ENCODE assay signal across 15 mouse cellular contexts in the genomic region with DNA sequence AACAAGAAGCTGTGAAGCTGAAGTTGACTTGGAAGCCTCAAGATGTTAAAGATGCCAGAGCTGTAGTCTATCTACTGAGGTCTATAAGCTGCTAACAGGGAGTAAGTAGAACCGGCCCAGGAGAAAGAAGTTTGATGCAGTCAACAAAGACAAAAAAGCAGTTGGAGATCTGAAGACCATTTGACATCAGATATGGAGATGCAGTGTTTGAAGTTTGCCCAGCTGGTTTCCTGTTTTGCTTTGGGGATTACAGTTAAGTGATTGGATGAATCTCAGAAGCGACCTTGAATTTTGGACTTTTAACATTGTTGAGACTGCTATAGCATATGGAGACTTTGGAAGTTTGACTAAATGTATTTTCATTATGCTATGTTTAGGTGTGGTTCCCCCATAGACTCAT. TPM values are rescaled to one million over a fixed set of nuclear protein-coding genes. Genes with fewer than 3 reads are reported as not detected.
A peak's percentile ranks its signal among the peaks of the same experiment; 100 is the strongest.
DNase-seq lines count a peak whose midpoint lies in the region.
"Had no signal": no experiment of that assay in that cellular context is flagged by ENCODE, and none has a peak within 500 bp of the region (broad histone marks: within the 10 kb centered on the region; RNA-seq: fewer than 3 reads in every experiment).

No protein-coding gene starts in this region.

- DNase-seq in thymus, postnatal 0 days (ENCODE audit: low spot score): peak; percentile 71
- no peak for DNase-seq in thymus, postnatal 36 days
- DNase-seq in T-cell, adult 2 months (ENCODE audit: low spot score): peak; percentile 65
- DNase-seq in naive thymus-derived CD4-positive, alpha-beta T cell, adult 2 months (ENCODE audit: low read depth): peak; percentile 69
- DNase-seq in adrenal gland, adult 2 months: no peak
- DNase-seq in natural killer cell, adult 2 months (ENCODE audit: low spot score in 2 of 2): no peak
- DNase-seq: adrenal gland, postnatal 14 days; cerebellum, adult 11 months; cerebellum, adult 2 months; cerebellum, postnatal 10 days; cerebellum, postnatal 36 days; embryo, embryonic 11 days; gastrocnemius, postnatal 25 days; heart, adult 2 months had no signal

RNA-seq across cellular contexts. Expression of a gene that starts 48.9 kb away (rescaled TPM):
- 2.4 and 2.6 TPM in 2 replicates for polyA plus RNA-seq in thymus, postnatal 0 days (2015; fragmentation: Nextera tagmentation; extraction: Ambion mirVana)
- 10 to 100 TPM; 24.2 to 36.4 TPM for total RNA-seq in adrenal gland, adult 2 months (2021)
- polyA plus RNA-seq in adrenal gland, adult 2 months (2012; rRNA removed): 5.3 and 9.0 TPM in 2 replicates
- polyA plus RNA-seq: erythroblast, embryonic 14.5 days had no signal

Comparison
In these comparisons a context has a peak if more than half of its experiments do, and no peak if none do; other contexts are left out.
1. DNase-seq: peak in thymus, postnatal 0 days (single experiment), T-cell, adult 2 months (single experiment) and naive thymus-derived CD4-positive, alpha-beta T cell, adult 2 months (single experiment); none in thymus, postnatal 36 days (0 of 2), adrenal gland, adult 2 months (single experiment) and natural killer cell, adult 2 months (0 of 2).